12 mouse cellular contexts compared by ENCODE assay signal in the genomic region with DNA sequence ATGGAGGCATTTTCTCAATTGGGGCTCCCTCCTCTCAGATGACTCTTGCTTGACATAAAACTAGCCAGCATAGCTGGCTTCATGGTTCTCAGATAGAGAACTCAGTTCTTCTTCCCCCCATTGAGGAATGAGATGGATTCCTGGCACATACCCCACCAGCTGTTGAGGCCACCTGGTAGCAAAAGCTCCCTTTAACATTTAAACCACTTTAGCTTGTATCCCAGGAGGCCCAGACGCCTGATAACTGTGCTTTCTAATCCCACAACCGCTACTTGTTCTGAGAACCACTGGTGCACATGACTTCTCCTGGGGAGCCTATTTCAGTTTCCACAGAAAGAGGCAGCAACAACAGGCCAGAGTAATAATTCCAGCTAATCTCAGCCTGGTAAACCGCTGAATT. TPM values are rescaled to one million over a fixed set of nuclear protein-coding genes. Genes with fewer than 3 reads are reported as not detected.
"Had no signal": no experiment of that assay in that cellular context is flagged by ENCODE, and none has a peak within 500 bp of the region (broad histone marks: within the 10 kb centered on the region; RNA-seq: fewer than 3 reads in every experiment).

No protein-coding gene starts in this region.

- H3K27me3 ChIP-seq: lung, embryonic 15.5 days; midbrain, embryonic 12.5 days; neural tube, embryonic 12.5 days; stomach, embryonic 15.5 days had no signal

- H3K4me3 ChIP-seq: lung, embryonic 15.5 days; midbrain, embryonic 10.5 days; midbrain, embryonic 12.5 days; neural tube, embryonic 12.5 days; stomach, embryonic 15.5 days had no signal

- DNase-seq: midbrain, embryonic 14.5 days; right cerebral cortex, postnatal 14 days; thymus, adult 2 months had no signal

- ATAC-seq: midbrain, embryonic 16.5 days had no signal

- H3K9me3 ChIP-seq: lung, embryonic 15.5 days; midbrain, embryonic 10.5 days; midbrain, embryonic 12.5 days; neural tube, embryonic 12.5 days; stomach, embryonic 15.5 days had no signal

- H3K27ac ChIP-seq: lung, embryonic 15.5 days; midbrain, embryonic 10.5 days; midbrain, embryonic 12.5 days; neural tube, embryonic 12.5 days; stomach, embryonic 15.5 days; stomach, postnatal 0 days had no signal

- H3K4me2 ChIP-seq: lung, embryonic 15.5 days; midbrain, embryonic 12.5 days; neural tube, embryonic 12.5 days; stomach, embryonic 15.5 days had no signal

- H3K36me3 ChIP-seq: lung, embryonic 15.5 days; midbrain, embryonic 10.5 days; midbrain, embryonic 12.5 days; neural tube, embryonic 12.5 days; stomach, embryonic 15.5 days had no signal

- H3K9ac ChIP-seq: lung, embryonic 15.5 days; midbrain, embryonic 12.5 days; neural tube, embryonic 12.5 days; stomach, embryonic 15.5 days had no signal

- H3K4me1 ChIP-seq: lung, embryonic 15.5 days; stomach, embryonic 15.5 days had no signal

RNA-seq across cellular contexts. Expression of a gene that starts 12.4 kb away (rescaled TPM):
- total RNA-seq: megakaryocyte, adult 5-6 weeks had no signal
- polyA plus RNA-seq: liver, embryonic 16.5 days; lung, embryonic 15.5 days had no signal
